Mouse (Mus musculus) liver (tissue): ENCODE measurements around the gene Etl4.

Experiments
- DNase-seq: peaks from one replicate; pipeline ENCODE4 v3.0.0-alpha.2; 2020; ENCODE audit warnings: mixed read lengths

Gene Etl4

GRCm38 (mm10) chr2:20446180-20446579 lies 536.6 kb downstream of the Etl4 start:
- no peak for DNase-seq

GRCm38 (mm10) chr2:20450945-20451344 lies 541.4 kb downstream of the Etl4 start:
- no peak for DNase-seq

- DNase-seq = no peak
Measured at GRCm38 (mm10) chr2:20453506-20454206, 544.1 kb downstream of the Etl4 start.

- no peak for DNase-seq
Measured at GRCm38 (mm10) chr2:20479199-20479598, 569.6 kb downstream of the Etl4 start.

GRCm38 (mm10) chr2:20486137-20486788 lies 576.7 kb downstream of the Etl4 start:
- no peak for DNase-seq

- no peak for DNase-seq
Measured at GRCm38 (mm10) chr2:20489090-20489489, 579.5 kb downstream of the Etl4 start.

- DNase-seq = no peak
Measured at GRCm38 (mm10) chr2:20492125-20492524, 582.5 kb downstream of the Etl4 start.

GRCm38 (mm10) chr2:20493806-20494205 lies 584.2 kb downstream of the Etl4 start:
- no peak for DNase-seq

- DNase-seq = peak; percentile 55
Measured at GRCm38 (mm10) chr2:20494666-20495065, 585.1 kb downstream of the Etl4 start.

- DNase-seq = no peak
Measured at GRCm38 (mm10) chr2:20496219-20496800, 586.7 kb downstream of the Etl4 start.

GRCm38 (mm10) chr2:20507832-20508723 lies 598.5 kb downstream of the Etl4 start:
- DNase-seq = no peak

- DNase-seq = no peak
Measured at GRCm38 (mm10) chr2:20508724-20509052, 599.1 kb downstream of the Etl4 start.

GRCm38 (mm10) chr2:20510061-20510460 lies 600.5 kb downstream of the Etl4 start:
- no peak for DNase-seq

GRCm38 (mm10) chr2:20516270-20516865 lies 606.8 kb downstream of the Etl4 start:
- DNase-seq = no peak

GRCm38 (mm10) chr2:20517853-20518252 lies 608.3 kb downstream of the Etl4 start:
- DNase-seq = no peak

- no peak for DNase-seq
Measured at GRCm38 (mm10) chr2:20518506-20518905, 608.9 kb downstream of the Etl4 start.

GRCm38 (mm10) chr2:20519447-20520098 lies 610.0 kb downstream of the Etl4 start:
- DNase-seq = peak; percentile 54

GRCm38 (mm10) chr2:20520099-20520475 lies 610.5 kb downstream of the Etl4 start:
- DNase-seq = no peak

GRCm38 (mm10) chr2:20520636-20521595 lies 611.3 kb downstream of the Etl4 start:
- no peak for DNase-seq

- no peak for DNase-seq
Measured at GRCm38 (mm10) chr2:20521686-20522285, 612.2 kb downstream of the Etl4 start.

- DNase-seq = no peak
Measured at GRCm38 (mm10) chr2:20523636-20524035, 614.1 kb downstream of the Etl4 start.
